ENCODE assay signal across 12 mouse cellular contexts in genomic region chr17:47297965-47298364, GRCm38 (mm10).
DNase-seq lines count a peak whose midpoint lies in the region; ATAC-seq and TF ChIP-seq lines count a peak whose summit lies in the region.
"Had no signal": no experiment of that assay in that cellular context is flagged by ENCODE, and none has a peak within 500 bp of the region (broad histone marks: within the 10 kb centered on the region; RNA-seq: fewer than 3 reads in every experiment).

No protein-coding gene starts in this region.

- no peaks in the 10 kb centered on the region for H3K9me3 ChIP-seq in CH12.LX (replicated peaks; ENCODE audit: low read length)

- dilution Hi-C loops in CH12.LX (cut with MboI; ENCODE audit: extremely low pct_ligation_motif_present, extremely low pct_unique_long_range_greater_than_20kb, low sequenced_read_pairs) = no loop called here

- peak; percentile 38 for DNase-seq in gastrocnemius, postnatal 10 days
- no peak for DNase-seq in gastrocnemius, postnatal 14 days
- peak; percentile 29 for DNase-seq in left cerebral cortex, postnatal 4 days
- DNase-seq in left cerebral cortex, postnatal 36 days (ENCODE audit: low spot score in 2 of 2) = no peak
- no peak for DNase-seq in CH12.LX (ENCODE audit: extremely low read depth)
- peak; percentile 79 for DNase-seq in adrenal gland, postnatal 14 days
- no peak for DNase-seq in spleen, adult 12 weeks (ENCODE audit: low spot score)
- DNase-seq: retina, postnatal 1 day; thymus, adult 2 months had no signal

- H3K9ac ChIP-seq in CH12.LX (ENCODE audit: insufficient read depth, low read depth) = no peak overlapping the region

- H3K4me3 ChIP-seq in CH12.LX (replicated peaks in 1 of 3; ENCODE audit: low read depth in 2 of 3, low read length in 2 of 3, poor library complexity in 1 of 3) = no peak overlapping the region
- H3K4me3 ChIP-seq: myocyte had no signal

- peak; percentile 29 to 43; a peak in 2 of 4 replicates for TF ChIP-seq CTCF in CH12.LX (conservative IDR thresholded peaks at IDR 0.05 in 1 of 2, IDR thresholded peaks at IDR 0.05 in 1 of 2; ENCODE audit: low read depth in 2 of 2, low read length in 2 of 2)

- H3K79me2 ChIP-seq in CH12.LX (replicated peaks; ENCODE audit: control insufficient read depth, extremely low read depth, insufficient read depth, poor library complexity, severe bottlenecking) = no peaks in the 10 kb centered on the region

- H3K4me1 ChIP-seq in CH12.LX (ENCODE audit: control insufficient read depth in 1 of 2, insufficient read depth in 2 of 2) = peaks cover 0 to 34% of the 10 kb centered on the region in 2 experiments; a peak in 3 of 4 replicates

- in situ Hi-C loops in CH12.LX (cut with MboI; ENCODE audit: low pct_ligation_motif_present, low pct_unique_long_range_greater_than_20kb, low sequenced_read_pairs) = no loop called here

- no peak for ATAC-seq in megakaryocyte, adult 5-6 weeks (ENCODE audit: poor library complexity, severe bottlenecking)

- TF ChIP-seq POLR2A in CH12.LX (IDR thresholded peaks at IDR 0.05; ENCODE audit: low read depth, low read length) = no peak

- intact Hi-C loops in gastrocnemius, postnatal 14 days (cut with DNase I; ENCODE audit: low total_unique reads) = no loop called here
- intact Hi-C loops in left cerebral cortex, postnatal 4 days (cut with DNase I) = loop anchor here (2.0 to 10.0 kb wide), 2 partner anchors 37 to 153 kb away; no protein-coding TSS in a partner anchor
- intact Hi-C loops in left cerebral cortex, postnatal 36 days (cut with DNase I) = no loop called here

- H3K27me3 ChIP-seq in CH12.LX (replicated peaks) = no peaks in the 10 kb centered on the region

- no peak for TF ChIP-seq EP300 in CH12.LX (IDR thresholded peaks at IDR 0.05; ENCODE audit: low read length)

- no peak overlapping the region for H3K4me2 ChIP-seq in CH12.LX (ENCODE audit: insufficient read depth, low read depth, poor library complexity, severe bottlenecking)

- peak; percentile 8 for TF ChIP-seq RAD21 in CH12.LX (IDR thresholded peaks at IDR 0.05; ENCODE audit: low read depth, low read length)

- H3K36me3 ChIP-seq in CH12.LX (replicated peaks in 1 of 2; ENCODE audit: control insufficient read depth in 1 of 2, insufficient read depth in 1 of 2, low read length in 1 of 2) = no peaks in the 10 kb centered on the region

- no peak overlapping the region for H3K27ac ChIP-seq in CH12.LX (ENCODE audit: insufficient read depth, low read depth)
- H3K27ac ChIP-seq: macrophage had no signal

TF ChIP-seq in CH12.LX, 34 proteins besides CTCF, POLR2A, EP300 and RAD21:
- TF ChIP-seq IRF4 (IDR thresholded peaks at IDR 0.05; ENCODE audit: low read depth, low read length) = no peak
- 0 out of 2 replicates have a peak, but pooled peaks have one; percentile 5 for TF ChIP-seq SMC3 (IDR thresholded peaks at IDR 0.05; ENCODE audit: low read depth, low read length)
- no peak for TF ChIP-seq USF2 (conservative IDR thresholded peaks at IDR 0.05; ENCODE audit: low read depth, low read length)

Comparison
In these comparisons a context has a peak if more than half of its experiments do, and no peak if none do; other contexts are left out.
1. DNase-seq: peak in gastrocnemius, postnatal 10 days (single experiment), left cerebral cortex, postnatal 4 days (single experiment) and adrenal gland, postnatal 14 days (single experiment); none in gastrocnemius, postnatal 14 days (single experiment), left cerebral cortex, postnatal 36 days (0 of 2), CH12.LX (single experiment) and spleen, adult 12 weeks (single experiment).